Mouse (Mus musculus): ENCODE measurements around the gene Zdhhc11. TPM values are rescaled to one million over a fixed set of nuclear protein-coding genes. Genes with fewer than 3 reads are reported as not detected.
A peak's percentile ranks its signal among the peaks of the same experiment; 100 is the strongest.

Zdhhc11 gene
- not detected in 2 replicates for total RNA-seq (2017)

GRCm38 (mm10) chr13:73963551-73963950 lies at the start of gene Zdhhc11:
Gene Zdhhc11, plus strand, starts transcription at chr13:73963851.
- no peak for ATAC-seq (ENCODE audit: extremely low read depth, insufficient number of reproducible peaks, low FRiP score, poor library complexity, severe bottlenecking)

- no peak for ATAC-seq (ENCODE audit: extremely low read depth, insufficient number of reproducible peaks, low FRiP score, poor library complexity, severe bottlenecking)
Observed at GRCm38 (mm10) chr13:73932201-73932600, 31.4 kb upstream of the Zdhhc11 start.

- no peak for ATAC-seq (ENCODE audit: extremely low read depth, insufficient number of reproducible peaks, low FRiP score, poor library complexity, severe bottlenecking)
Observed at GRCm38 (mm10) chr13:73936938-73937320, 26.7 kb upstream of the Zdhhc11 start.

GRCm38 (mm10) chr13:73937321-73938176 lies 26.1 kb upstream of the Zdhhc11 start, which contains the start of the genes Trip13 and Brd9:
Gene Trip13, minus strand, starts transcription at chr13:73937784.
Gene Brd9, plus strand, starts transcription at chr13:73937811.
- ATAC-seq (ENCODE audit: extremely low read depth, insufficient number of reproducible peaks, low FRiP score, poor library complexity, severe bottlenecking): peak; percentile 89

- ATAC-seq (ENCODE audit: extremely low read depth, insufficient number of reproducible peaks, low FRiP score, poor library complexity, severe bottlenecking): peak; percentile 13; the same call in 1 of the 2 replicates
Observed at GRCm38 (mm10) chr13:73938177-73938560, 25.5 kb upstream of the Zdhhc11 start.

GRCm38 (mm10) chr13:73939101-73939500 lies 24.6 kb upstream of the Zdhhc11 start:
- no peak for ATAC-seq (ENCODE audit: extremely low read depth, insufficient number of reproducible peaks, low FRiP score, poor library complexity, severe bottlenecking)

- ATAC-seq (ENCODE audit: extremely low read depth, insufficient number of reproducible peaks, low FRiP score, poor library complexity, severe bottlenecking): no peak
Observed at GRCm38 (mm10) chr13:73944606-73945005, 19.0 kb upstream of the Zdhhc11 start.

- no peak for ATAC-seq (ENCODE audit: extremely low read depth, insufficient number of reproducible peaks, low FRiP score, poor library complexity, severe bottlenecking)
Observed at GRCm38 (mm10) chr13:73953551-73954130, 10.0 kb upstream of the Zdhhc11 start.

- no peak for ATAC-seq (ENCODE audit: extremely low read depth, insufficient number of reproducible peaks, low FRiP score, poor library complexity, severe bottlenecking)
Observed at GRCm38 (mm10) chr13:73954666-73955065, 9.0 kb upstream of the Zdhhc11 start.

GRCm38 (mm10) chr13:73955531-73955930 lies 8.1 kb upstream of the Zdhhc11 start:
- ATAC-seq (ENCODE audit: extremely low read depth, insufficient number of reproducible peaks, low FRiP score, poor library complexity, severe bottlenecking): no peak

GRCm38 (mm10) chr13:73960117-73960652 lies 3.5 kb upstream of the Zdhhc11 start:
- ATAC-seq (ENCODE audit: extremely low read depth, insufficient number of reproducible peaks, low FRiP score, poor library complexity, severe bottlenecking): no peak

GRCm38 (mm10) chr13:73961177-73961576 lies 2.5 kb upstream of the Zdhhc11 start:
- ATAC-seq (ENCODE audit: extremely low read depth, insufficient number of reproducible peaks, low FRiP score, poor library complexity, severe bottlenecking): no peak

GRCm38 (mm10) chr13:73970545-73971448 lies 7.1 kb downstream of the Zdhhc11 start:
- ATAC-seq (ENCODE audit: extremely low read depth, insufficient number of reproducible peaks, low FRiP score, poor library complexity, severe bottlenecking): no peak

GRCm38 (mm10) chr13:73974523-73974922 lies 10.9 kb downstream of the Zdhhc11 start:
- no peak for ATAC-seq (ENCODE audit: extremely low read depth, insufficient number of reproducible peaks, low FRiP score, poor library complexity, severe bottlenecking)

GRCm38 (mm10) chr13:73976935-73977334 lies 13.3 kb downstream of the Zdhhc11 start:
- ATAC-seq (ENCODE audit: extremely low read depth, insufficient number of reproducible peaks, low FRiP score, poor library complexity, severe bottlenecking): no peak

- no peak for ATAC-seq (ENCODE audit: extremely low read depth, insufficient number of reproducible peaks, low FRiP score, poor library complexity, severe bottlenecking)
Observed at GRCm38 (mm10) chr13:73990325-73990724, 26.7 kb downstream of the Zdhhc11 start.

GRCm38 (mm10) chr13:73990761-73991160 lies 27.1 kb downstream of the Zdhhc11 start:
- no peak for ATAC-seq (ENCODE audit: extremely low read depth, insufficient number of reproducible peaks, low FRiP score, poor library complexity, severe bottlenecking)

- ATAC-seq (ENCODE audit: extremely low read depth, insufficient number of reproducible peaks, low FRiP score, poor library complexity, severe bottlenecking): no peak
Observed at GRCm38 (mm10) chr13:73991267-73991666, 27.6 kb downstream of the Zdhhc11 start.

GRCm38 (mm10) chr13:73996456-73996855 lies 32.8 kb downstream of the Zdhhc11 start:
- ATAC-seq (ENCODE audit: extremely low read depth, insufficient number of reproducible peaks, low FRiP score, poor library complexity, severe bottlenecking): no peak

All from neutrophil, adult 5-6 weeks (primary cell).